Mouse (Mus musculus) adrenal gland, postnatal 10 days (tissue): ENCODE results near the gene Gys2. TPM values are rescaled to one million over a fixed set of nuclear protein-coding genes. Genes with fewer than 3 reads are reported as not detected.

Experiments
- DNase-seq: peaks from one replicate; pipeline ENCODE4 v3.0.0; 2021; ENCODE audit warnings: mixed read lengths
- total RNA-seq, 2 experiments: library from RNA; stranded (reverse); gene quantifications; 2 replicates each; pipeline ENCODE4 v1.2.3; 2021

The Gys2 gene
- total RNA-seq, 2 experiments from 2014 or later = 9.9 to 42.7 TPM

GRCm38 (mm10) chr6:142377081-142377480 lies 95.8 kb downstream of the Gys2 start:
- DNase-seq = no peak

Other genes starting within 250 kb of the Gys2 start
- not detected for gene Iapp, start 174.7 kb downstream of the Gys2 start, total RNA-seq
- not detected for gene Slco1a5, start 150.1 kb downstream of the Gys2 start, total RNA-seq
- 10 to 100 TPM in 1 of 2 experiments, 1 to 10 TPM in 1; 9.6 to 14.7 TPM for gene Pyroxd1, start 127.5 kb downstream of the Gys2 start, total RNA-seq
- 10 to 100 TPM; 13.9 to 17.8 TPM for gene Recql, start 86.0 kb downstream of the Gys2 start, total RNA-seq
- gene Golt1b, start 85.9 kb downstream of the Gys2 start, total RNA-seq = 10 to 100 TPM; 32.5 to 35.0 TPM
- gene Spx, start 59.7 kb downstream of the Gys2 start, total RNA-seq = under 1 TPM in 1 of 2 experiments, not detected in 1; 0.18 TPM
- gene Ldhb, start 34.8 kb upstream of the Gys2 start, total RNA-seq = 100 to 1,000 TPM; 483 to 579 TPM
- gene Kcnj8, start 98.5 kb upstream of the Gys2 start, total RNA-seq = 10 to 100 TPM; 22.2 to 23.9 TPM
- 10 to 100 TPM; 36.0 to 43.2 TPM for gene Abcc9, start 229.2 kb upstream of the Gys2 start, total RNA-seq